Mouse (Mus musculus): ENCODE results near the gene Fkbp5. TPM values are rescaled to one million over a fixed set of nuclear protein-coding genes. Genes with fewer than 3 reads are reported as not detected.
"Not testable (repeated sequence)": the region's sequence is repeated elsewhere in the genome, so short reads cannot be mapped to it uniquely, and the experiment has no call there.

The Fkbp5 gene
- total RNA-seq, 2 experiments from 2014 or later = 5.9 to 10.6 TPM

GRCm38 (mm10) chr17:28360531-28361277, 156.6 kb downstream of the Fkbp5 start:
- ATAC-seq (replicated peaks; ENCODE audit: low FRiP score, poor library complexity, severe bottlenecking) = no peak

DNA sequence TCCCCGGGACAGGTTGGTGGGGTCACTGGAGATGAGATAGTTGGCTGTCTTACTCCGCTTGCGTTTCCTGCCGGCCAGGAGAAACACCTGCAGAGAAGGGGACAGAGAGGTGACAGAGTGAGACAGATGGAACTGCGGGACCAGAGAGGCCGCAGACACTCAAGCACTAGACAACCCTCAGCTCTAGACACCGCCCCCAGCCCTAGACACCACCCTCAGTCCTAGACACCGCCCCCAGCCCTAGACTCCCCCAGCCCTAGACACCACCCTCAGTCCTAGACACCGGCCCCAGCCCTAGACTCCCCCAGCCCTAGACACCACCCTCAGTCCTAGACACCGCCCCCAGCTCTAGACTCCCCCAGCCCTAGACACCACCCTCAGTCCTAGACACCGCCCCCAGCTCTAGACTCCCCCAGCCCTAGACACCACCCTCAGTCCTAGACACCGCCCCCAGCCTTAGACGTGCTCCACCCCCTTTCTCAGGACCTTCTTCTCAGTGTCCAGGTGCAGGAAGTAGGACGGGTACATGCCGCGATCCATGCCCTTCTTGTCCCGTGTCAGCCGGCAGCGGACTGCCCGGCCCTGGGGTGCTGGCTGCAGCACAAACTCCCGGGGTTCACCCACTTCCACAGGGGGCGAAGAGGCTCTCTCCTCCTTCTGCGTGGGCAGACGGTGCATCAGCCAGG, 158.6 kb downstream of the Fkbp5 start:
- ATAC-seq (replicated peaks; ENCODE audit: low FRiP score, poor library complexity, severe bottlenecking) = not testable (repeated sequence)

GRCm38 (mm10) chr17:28355871-28356270, 161.5 kb downstream of the Fkbp5 start:
- ATAC-seq (replicated peaks; ENCODE audit: low FRiP score, poor library complexity, severe bottlenecking) = no peak

GRCm38 (mm10) chr17:28352018-28352417, 165.3 kb downstream of the Fkbp5 start:
- ATAC-seq (replicated peaks; ENCODE audit: low FRiP score, poor library complexity, severe bottlenecking) = no peak

GRCm38 (mm10) chr17:28351353-28351890, 165.9 kb downstream of the Fkbp5 start:
- ATAC-seq (replicated peaks; ENCODE audit: low FRiP score, poor library complexity, severe bottlenecking) = no peak

GRCm38 (mm10) chr17:28350466-28351352, 166.6 kb downstream of the Fkbp5 start, which contains the start of gene Tead3:
Tead3 (minus strand) TSS chr17:28350817.
- no peak for ATAC-seq (replicated peaks; ENCODE audit: low FRiP score, poor library complexity, severe bottlenecking)

- no peak for ATAC-seq (replicated peaks; ENCODE audit: low FRiP score, poor library complexity, severe bottlenecking)
These were observed 167.3 kb downstream of the Fkbp5 start for GRCm38 (mm10) chr17:28349901-28350465.

DNA sequence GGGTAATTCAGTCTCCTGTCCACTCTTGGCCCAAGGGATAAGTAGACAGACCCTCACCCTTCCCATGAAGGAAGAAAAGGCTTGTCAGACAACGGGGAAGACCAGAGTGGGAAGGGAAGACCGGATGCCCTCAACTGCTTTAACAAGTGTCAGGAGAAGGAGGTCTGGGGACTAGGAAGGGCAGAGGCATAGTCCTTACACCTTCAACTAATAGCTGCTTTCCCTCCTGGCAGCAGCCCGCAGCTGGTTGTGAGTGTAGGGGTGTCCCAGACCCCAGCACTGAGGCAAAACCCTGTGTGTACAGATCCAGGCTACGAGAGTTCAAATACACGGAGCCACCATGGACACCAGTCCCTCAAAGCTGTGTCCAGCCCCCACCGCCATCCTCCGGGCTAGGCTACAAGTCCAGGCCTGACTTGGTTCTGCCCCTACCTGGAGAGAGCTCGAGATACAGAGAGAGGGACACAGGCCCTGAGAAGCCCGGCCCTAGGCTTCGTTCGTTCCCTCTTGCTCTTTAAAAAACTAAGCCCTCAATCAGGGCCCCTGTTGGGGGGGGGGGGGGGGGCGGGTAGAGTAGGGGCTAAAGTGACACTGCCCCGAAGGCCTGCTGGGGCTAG, 168.0 kb downstream of the Fkbp5 start:
- no peak for ATAC-seq (replicated peaks; ENCODE audit: low FRiP score, poor library complexity, severe bottlenecking)

Other genes with a start within 250 kb of the Fkbp5 start
- gene Fance, start 204.0 kb downstream of the Fkbp5 start, total RNA-seq (2015; ENCODE audit: low replicate concordance) = 9.7 and 10.5 TPM in 2 replicates
- gene Fance, start 204.0 kb downstream of the Fkbp5 start, total RNA-seq (2017; ENCODE audit: low replicate concordance) = 0.76 and 9.8 TPM in 2 replicates
- gene Rpl10a, start 189.1 kb downstream of the Fkbp5 start, total RNA-seq (2015; ENCODE audit: low replicate concordance) = 515 and 750 TPM in 2 replicates
- gene Rpl10a, start 189.1 kb downstream of the Fkbp5 start, total RNA-seq (2017; ENCODE audit: low replicate concordance) = 184 and 203 TPM in 2 replicates
- gene Tead3, start 166.7 kb downstream of the Fkbp5 start, total RNA-seq (2015; ENCODE audit: low replicate concordance) = not detected in 2 replicates
- not detected in 2 replicates for gene Tead3, start 166.7 kb downstream of the Fkbp5 start, total RNA-seq (2017; ENCODE audit: low replicate concordance)
- not detected in 2 replicates for gene Tulp1, start 152.3 kb downstream of the Fkbp5 start, total RNA-seq (2015; ENCODE audit: low replicate concordance)
- gene Tulp1, start 152.3 kb downstream of the Fkbp5 start, total RNA-seq (2017; ENCODE audit: low replicate concordance) = not detected in 2 replicates
- gene Armc12, start 13.3 kb upstream of the Fkbp5 start, total RNA-seq (2015; ENCODE audit: low replicate concordance) = not detected in 2 replicates
- not detected in 2 replicates for gene Armc12, start 13.3 kb upstream of the Fkbp5 start, total RNA-seq (2017; ENCODE audit: low replicate concordance)
- not detected in 2 replicates for gene Clpsl2, start 31.9 kb upstream of the Fkbp5 start, total RNA-seq (2015; ENCODE audit: low replicate concordance)
- not detected in 2 replicates for gene Clpsl2, start 31.9 kb upstream of the Fkbp5 start, total RNA-seq (2017; ENCODE audit: low replicate concordance)
- not detected in 2 replicates for gene Clps, start 43.2 kb upstream of the Fkbp5 start, total RNA-seq (2015; ENCODE audit: low replicate concordance)
- gene Clps, start 43.2 kb upstream of the Fkbp5 start, total RNA-seq (2017; ENCODE audit: low replicate concordance) = not detected in 2 replicates
- gene Lhfpl5, start 58.1 kb upstream of the Fkbp5 start, total RNA-seq (2015; ENCODE audit: low replicate concordance) = not detected in 2 replicates
- gene Lhfpl5, start 58.1 kb upstream of the Fkbp5 start, total RNA-seq (2017; ENCODE audit: low replicate concordance) = not detected in 2 replicates
- 14.7 and 15.1 TPM in 2 replicates for gene Srpk1, start 105.2 kb upstream of the Fkbp5 start, total RNA-seq (2015; ENCODE audit: low replicate concordance)
- 23.9 and 36.2 TPM in 2 replicates for gene Srpk1, start 105.2 kb upstream of the Fkbp5 start, total RNA-seq (2017; ENCODE audit: low replicate concordance)
- gene Slc26a8, start 172.7 kb upstream of the Fkbp5 start, total RNA-seq (2015; ENCODE audit: low replicate concordance) = 5.0 TPM in 1 of 2 replicates, not detected in the other
- gene Slc26a8, start 172.7 kb upstream of the Fkbp5 start, total RNA-seq (2017; ENCODE audit: low replicate concordance) = 1.3 and 3.9 TPM in 2 replicates
- 53.7 and 58.7 TPM in 2 replicates for gene Mapk14, start 173.8 kb upstream of the Fkbp5 start, total RNA-seq (2015; ENCODE audit: low replicate concordance)
- 63.1 and 64.9 TPM in 2 replicates for gene Mapk14, start 173.8 kb upstream of the Fkbp5 start, total RNA-seq (2017; ENCODE audit: low replicate concordance)
- gene AC170998.1, start 208.6 kb upstream of the Fkbp5 start, total RNA-seq (2015; ENCODE audit: low replicate concordance) = 2.1 TPM in 1 of 2 replicates, not detected in the other
- 13.0 TPM in 1 of 2 replicates, not detected in the other for gene AC170998.1, start 208.6 kb upstream of the Fkbp5 start, total RNA-seq (2017; ENCODE audit: low replicate concordance)